Mouse (Mus musculus) common myeloid progenitor, adult 5-6 weeks (primary cell): ENCODE measurements around the gene Pou2f3. TPM values are rescaled to one million over a fixed set of nuclear protein-coding genes. Genes with fewer than 3 reads are reported as not detected.
"Not testable (repeated sequence)": the region's sequence is repeated elsewhere in the genome, so short reads cannot be mapped to it uniquely, and the experiment has no call there.

ENCODE experiments used
- ATAC-seq: replicated peaks from 2 replicates; pipeline ENCODE4 v1.8.0; 2016; ENCODE audit warnings: low read depth, mild to moderate bottlenecking, moderate TSS enrichment, inconsistent platforms; ENCODE audit not compliant: poor library complexity, severe bottlenecking
- total RNA-seq: library from RNA; stranded (forward); fragments of 200-1000, 187-1606 nt; gene quantifications from 2 replicates; pipeline ENCODE4 v1.2.3, GENCODE M21; 2017

Gene Pou2f3
- total RNA-seq, 1 experiment from 2014 or later: not detected

- no peak for ATAC-seq
These were observed 21.7 kb downstream of the Pou2f3 start for GRCm38 (mm10) chr9:43188309-43189020.

- ATAC-seq: no peak
These were observed 30.6 kb downstream of the Pou2f3 start for GRCm38 (mm10) chr9:43179614-43180013.

GRCm38 (mm10) chr9:43178172-43178571 lies 32.0 kb downstream of the Pou2f3 start:
- ATAC-seq: no peak

GRCm38 (mm10) chr9:43167081-43167480 lies 43.1 kb downstream of the Pou2f3 start:
- ATAC-seq: no peak

GRCm38 (mm10) chr9:43166346-43166745 lies 43.8 kb downstream of the Pou2f3 start:
- no peak for ATAC-seq

GRCm38 (mm10) chr9:43155960-43156359 lies 54.2 kb downstream of the Pou2f3 start:
- no peak for ATAC-seq

GRCm38 (mm10) chr9:43151779-43152178 lies 58.4 kb downstream of the Pou2f3 start:
- ATAC-seq: no peak

- ATAC-seq: no peak
These were observed 59.2 kb downstream of the Pou2f3 start for GRCm38 (mm10) chr9:43150957-43151356.

GRCm38 (mm10) chr9:43150075-43150474 lies 60.1 kb downstream of the Pou2f3 start:
- no peak for ATAC-seq

- no peak for ATAC-seq
These were observed 60.7 kb downstream of the Pou2f3 start for GRCm38 (mm10) chr9:43149498-43149897.

GRCm38 (mm10) chr9:43145196-43145595 lies 65.0 kb downstream of the Pou2f3 start:
- no peak for ATAC-seq

- ATAC-seq: no peak
These were observed 65.9 kb downstream of the Pou2f3 start for GRCm38 (mm10) chr9:43144206-43144810.

- peak; percentile 71 for ATAC-seq
These were observed 68.3 kb downstream of the Pou2f3 start for GRCm38 (mm10) chr9:43141839-43142238.

- no peak for ATAC-seq
These were observed 76.6 kb downstream of the Pou2f3 start for GRCm38 (mm10) chr9:43133525-43133924.

- no peak for ATAC-seq
These were observed 77.8 kb downstream of the Pou2f3 start for GRCm38 (mm10) chr9:43132380-43132779.

GRCm38 (mm10) chr9:43131940-43132339 lies 78.2 kb downstream of the Pou2f3 start:
- ATAC-seq: no peak

GRCm38 (mm10) chr9:43130684-43131083 lies 79.5 kb downstream of the Pou2f3 start:
- ATAC-seq: no peak

- ATAC-seq: no peak
These were observed 82.9 kb downstream of the Pou2f3 start for GRCm38 (mm10) chr9:43127101-43127787.

GRCm38 (mm10) chr9:43122379-43122778 lies 87.8 kb downstream of the Pou2f3 start:
- ATAC-seq: no peak

- not testable (repeated sequence) for ATAC-seq
These were observed 88.2 kb downstream of the Pou2f3 start for GRCm38 (mm10) chr9:43121948-43122347.

GRCm38 (mm10) chr9:43116997-43117336 lies 93.2 kb downstream of the Pou2f3 start:
- ATAC-seq: no peak
